ENCODE assay signal across 8 mouse cellular contexts in genomic region chr14:24003450-24004381, GRCm38 (mm10). TPM values are rescaled to one million over a fixed set of nuclear protein-coding genes. Genes with fewer than 3 reads are reported as not detected.
DNase-seq lines count a peak whose midpoint lies in the region; ATAC-seq and TF ChIP-seq lines count a peak whose summit lies in the region.

No protein-coding gene starts in this region.

- intact Hi-C loops in left cerebral cortex, adult 2 months (cut with DNase I) = loop anchor here (2.0 to 5.0 kb wide), 3 partner anchors 106 to 421 kb away; no protein-coding TSS in a partner anchor

- no peak; the same call in 1 of the 2 replicates for TF ChIP-seq CTCF in left cerebral cortex, adult 2 months (IDR thresholded peaks at IDR 0.05)

- peak; percentile 76 for ATAC-seq in forebrain, embryonic 13.5 days
- ATAC-seq in hindbrain, embryonic 15.5 days (ENCODE audit: low FRiP score, low read depth) = peak; percentile 69

- H3K27me3 ChIP-seq in forebrain, embryonic 13.5 days = peaks cover 55% of the 10 kb centered on the region
- H3K27me3 ChIP-seq in hindbrain, embryonic 15.5 days = peaks cover 8% of the 10 kb centered on the region

- no peaks in the 10 kb centered on the region for H3K9me3 ChIP-seq in forebrain, embryonic 13.5 days (replicated peaks)
- H3K9me3 ChIP-seq in hindbrain, embryonic 15.5 days = no peaks in the 10 kb centered on the region

- H3K4me2 ChIP-seq in forebrain, embryonic 13.5 days = peak overlapping the region; percentile 77
- H3K4me2 ChIP-seq in hindbrain, embryonic 15.5 days = peak overlapping the region; percentile 79

- peak; percentile 15 for DNase-seq in ES-CJ7 (ENCODE audit: low read depth, low spot score)
- DNase-seq in adrenal gland, postnatal 36 days = peak; percentile 70 to 83
- peak; percentile 74 to 77 for DNase-seq in left cerebral cortex, adult 2 months (ENCODE audit: extremely low spot score in 1 of 2, low spot score in 2 of 2)
- peak; percentile 24 to 49 for DNase-seq in lung, postnatal 4 days
- DNase-seq in right cerebral cortex, postnatal 36 days (ENCODE audit: low spot score in 2 of 2) = peak; percentile 54 to 64
- DNase-seq in B cell, adult 2 months = no peak

- H3K36me3 ChIP-seq in forebrain, embryonic 13.5 days (ENCODE audit: poor library complexity, severe bottlenecking) = no peaks in the 10 kb centered on the region
- no peaks in the 10 kb centered on the region for H3K36me3 ChIP-seq in hindbrain, embryonic 15.5 days

- peak overlapping the region; percentile 68 for H3K4me3 ChIP-seq in forebrain, embryonic 13.5 days
- H3K4me3 ChIP-seq in hindbrain, embryonic 15.5 days = peak overlapping the region; percentile 80
- H3K4me3 ChIP-seq in left cerebral cortex, adult 2 months = peak overlapping the region; percentile 88

- H3K27ac ChIP-seq in forebrain, embryonic 13.5 days = peak overlapping the region; percentile 77
- H3K27ac ChIP-seq in hindbrain, embryonic 15.5 days (replicated peaks) = peak overlapping the region; percentile 95
- H3K27ac ChIP-seq in left cerebral cortex, adult 2 months = peak overlapping the region; percentile 98

- H3K9ac ChIP-seq in forebrain, embryonic 13.5 days = peak overlapping the region; percentile 80
- H3K9ac ChIP-seq in hindbrain, embryonic 15.5 days = peak overlapping the region; percentile 94

- under 1% methylated on average over 41 of the region's 85 CpGs for WGBS in forebrain, embryonic 13.5 days
- WGBS in hindbrain, embryonic 15.5 days = under 1% methylated on average over 62 of the region's 85 CpGs

- peaks cover 13% of the 10 kb centered on the region for H3K4me1 ChIP-seq in forebrain, embryonic 13.5 days
- peaks cover 38% of the 10 kb centered on the region for H3K4me1 ChIP-seq in hindbrain, embryonic 15.5 days (replicated peaks)

RNA-seq across cellular contexts. Expression of gene Kcnma1, which starts 10.6 kb away (rescaled TPM):
- 10 to 100 TPM; 46.0 to 72.9 TPM for total RNA-seq in adrenal gland, postnatal 36 days (2021)
- 3.4 and 4.4 TPM in 2 replicates for polyA plus RNA-seq in forebrain, embryonic 13.5 days (2015; fragmentation: Nextera tagmentation; extraction: Ambion mirVana)
- 16.6 and 17.1 TPM in 2 replicates for polyA plus RNA-seq in hindbrain, embryonic 15.5 days (2015; fragmentation: Nextera tagmentation; extraction: Ambion mirVana)
- total RNA-seq in left cerebral cortex, adult 2 months (2021) = 100 to 1,000 TPM; 194 to 195 TPM

Comparison
In these comparisons a context has a peak if more than half of its experiments do, and no peak if none do; other contexts are left out.
1. DNase-seq: peak in ES-CJ7 (single experiment), adrenal gland, postnatal 36 days (2 of 2), left cerebral cortex, adult 2 months (2 of 2), lung, postnatal 4 days (2 of 2) and right cerebral cortex, postnatal 36 days (2 of 2); none in B cell, adult 2 months (0 of 2).
2. Peak in every context shown above with its lines, with median percentiles within 50 percentile points of each other: H3K27ac ChIP-seq and H3K4me3 ChIP-seq.